Mouse (Mus musculus) cortical plate, adult 2 months (tissue): ENCODE results near the gene Msh5. TPM values are rescaled to one million over a fixed set of nuclear protein-coding genes. Genes with fewer than 3 reads are reported as not detected.
A peak's percentile ranks its signal among the peaks of the same experiment; 100 is the strongest.

ENCODE experiments used
- H3K27ac ChIP-seq: fragments of 200-500 bp; 2 replicates; pipeline ENCODE4 v1.5.1; 2012; ENCODE audit warnings: low read length, control low read depth, inconsistent platforms; ENCODE audit not compliant: insufficient read depth
- H3K4me1 ChIP-seq: fragments of 200-500 bp; 2 replicates; pipeline ENCODE4 v1.6.1; 2011; ENCODE audit warnings: low read length; ENCODE audit not compliant: control insufficient read depth, insufficient read depth
- H3K4me3 ChIP-seq: fragments of 200-500 bp; 2 replicates; pipeline ENCODE4 v1.5.1; 2011; ENCODE audit warnings: mild to moderate bottlenecking, low read length, control low read depth; ENCODE audit not compliant: insufficient read depth
- CTCF ChIP-seq: fragments of 200-500 bp; IDR thresholded peaks from 2 replicates; pipeline ENCODE4 v1.5.1; 2011; ENCODE audit warnings: mild to moderate bottlenecking, control low read depth, low read length; ENCODE audit not compliant: insufficient read depth; ENCODE audit errors: extremely low read depth
- POLR2A ChIP-seq: fragments of 200-500 bp; IDR thresholded peaks from 2 replicates; pipeline ENCODE4 v1.6.1; 2011; ENCODE audit warnings: mild to moderate bottlenecking, low read length, control low read depth; ENCODE audit not compliant: insufficient read depth; ENCODE audit errors: extremely low read depth
- polyA plus RNA-seq: library from polyadenylated mRNA; depleted of rRNA; stranded (reverse); fragments of >200 nt; gene quantifications from 2 replicates; pipeline ENCODE4 v1.2.3, GENCODE M21; 2012; rRNA removed

The Msh5 gene
- polyA plus RNA-seq, result 0.58 and 0.72 TPM in 2 replicates

DNA sequence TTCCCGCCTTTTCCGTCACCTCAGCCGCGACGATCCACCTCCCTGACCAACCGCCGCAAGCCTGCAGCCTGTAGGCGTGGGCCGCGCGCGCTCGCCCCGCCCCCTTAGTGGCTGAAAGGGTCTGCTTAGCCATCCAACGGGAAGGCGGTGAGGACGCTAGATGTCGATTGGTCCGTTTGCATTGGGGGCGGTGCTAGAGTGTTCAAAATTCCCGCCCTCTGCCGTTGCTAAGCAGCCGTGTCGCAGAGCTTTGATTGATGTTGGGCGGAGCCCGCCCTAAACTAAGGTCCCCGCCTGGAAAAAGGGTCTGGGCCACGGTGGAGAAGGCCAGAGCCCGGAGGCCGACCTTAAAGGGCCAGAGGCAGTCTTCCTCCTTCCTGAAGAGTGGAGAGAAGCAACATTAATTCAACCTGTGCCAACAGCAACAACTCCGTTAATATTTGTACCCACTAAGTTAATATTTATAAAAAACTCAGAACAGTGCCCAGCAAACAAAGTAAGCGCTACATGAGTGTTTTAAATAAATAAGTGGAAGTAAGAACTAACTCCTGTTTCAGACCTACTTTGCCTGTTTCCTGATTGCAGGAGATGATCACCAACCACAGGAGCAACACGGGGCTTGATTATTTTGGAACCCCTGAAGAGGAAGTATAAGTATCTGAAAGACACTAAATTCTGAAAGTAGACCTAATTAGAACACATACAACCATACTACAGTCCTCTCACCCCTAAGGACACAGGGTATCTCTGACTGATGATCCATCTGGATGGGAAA, at the start of gene Msh5:
TSS of gene Msh5 (minus strand) at position 65 of the 775 bp plus-strand sequence.
- Histone ChIP-seq H3K4me1 (no peaks in the 10 kb centered on the region), H3K4me3 (peak within 1 kb of the TSS; percentile 19), H3K27ac (no peak within 1 kb of the TSS)
- no peak for TF ChIP-seq CTCF
- no peak for TF ChIP-seq POLR2A

DNA sequence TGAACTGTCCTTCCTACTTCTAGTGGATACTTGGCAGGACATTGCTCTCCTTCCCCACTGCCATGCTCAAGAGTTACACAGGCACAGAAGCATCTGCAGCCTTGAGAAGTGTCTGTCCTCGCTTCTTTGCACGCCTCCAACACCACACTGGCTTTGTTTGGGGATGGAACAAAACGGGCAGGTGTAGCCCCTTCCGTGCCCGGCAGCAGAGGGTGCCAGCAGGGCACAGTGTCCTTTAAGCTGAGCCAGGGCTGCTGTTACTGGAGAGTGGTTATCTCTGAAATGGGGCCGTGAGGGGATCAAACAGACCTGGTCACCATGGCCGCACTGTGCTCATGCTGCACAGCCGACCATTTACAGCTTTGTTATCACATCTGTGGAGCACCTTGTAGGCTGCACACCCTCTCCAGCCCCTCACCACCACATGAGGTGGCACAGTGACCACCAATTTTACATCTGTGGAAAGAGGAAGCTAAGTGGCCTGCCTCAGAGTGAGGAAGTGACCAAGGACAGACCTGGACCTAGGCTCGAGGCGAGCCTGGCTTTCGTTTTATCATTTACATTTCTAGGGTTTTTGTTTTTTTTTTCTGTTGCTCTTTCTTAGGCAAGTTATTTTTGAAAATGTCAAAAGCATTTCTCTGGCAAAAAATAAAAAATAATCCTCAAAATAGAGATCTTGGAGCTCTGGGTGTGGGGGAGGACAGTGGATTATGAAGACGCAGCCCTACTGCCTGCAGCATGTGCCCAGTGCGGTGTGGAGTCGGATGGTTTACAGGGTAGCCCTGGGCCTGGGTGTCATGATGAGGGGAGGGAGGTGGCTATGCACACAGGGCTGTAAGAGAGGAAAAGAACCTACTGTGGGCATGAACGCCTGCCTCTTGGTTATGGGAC, 48.2 kb upstream of the Msh5 start:
- Histone ChIP-seq H3K27ac (peak overlapping the region; percentile 17; the same call in 1 of the 2 replicates), H3K4me1 (no peaks in the 10 kb centered on the region; the same call in 1 of the 2 replicates), H3K4me3 (no peak overlapping the region)
- no peak for TF ChIP-seq CTCF
- TF ChIP-seq POLR2A, result no peak

DNA sequence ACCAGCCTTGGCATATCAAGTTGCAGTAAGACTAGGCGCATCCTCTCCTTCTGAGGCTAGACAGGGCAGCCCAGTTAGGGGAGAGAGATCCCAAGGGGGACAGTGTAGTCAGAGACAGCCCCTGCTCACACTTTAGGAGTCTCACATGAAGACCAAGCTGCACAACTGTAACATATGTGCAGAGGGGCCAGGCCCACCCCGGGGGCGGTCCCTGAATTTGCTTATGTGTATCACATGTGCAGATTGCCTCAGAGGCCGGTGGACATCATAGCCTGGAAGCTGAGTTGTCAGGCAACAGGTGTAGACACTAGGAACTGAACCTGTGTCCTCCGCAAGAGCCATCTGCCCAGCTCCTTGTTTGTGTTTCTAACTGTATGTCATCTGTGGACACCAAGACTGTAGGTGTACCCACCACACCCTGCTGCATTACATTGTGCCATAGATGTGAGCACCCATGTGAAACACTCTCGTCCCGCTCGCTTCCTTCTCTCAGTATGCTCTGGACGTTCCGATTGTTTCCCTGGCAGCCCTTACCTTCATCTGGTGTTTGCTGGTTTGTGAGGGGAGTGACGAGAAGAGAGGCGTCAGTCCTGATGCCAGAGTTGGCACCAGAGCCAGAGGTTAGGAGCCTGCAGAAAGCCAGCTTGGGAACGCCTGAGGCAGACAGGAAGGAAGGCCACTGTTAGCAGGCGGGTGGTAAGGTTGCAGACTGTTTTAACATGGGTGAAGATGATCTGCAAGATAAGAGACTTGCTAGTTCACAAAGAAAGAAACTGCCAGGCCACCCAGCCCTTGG, 46.1 kb upstream of the Msh5 start:
- TF ChIP-seq CTCF (no peak), POLR2A (no peak)
- Histone ChIP-seq H3K4me3 (no peak overlapping the region), H3K27ac (no peak overlapping the region)

DNA sequence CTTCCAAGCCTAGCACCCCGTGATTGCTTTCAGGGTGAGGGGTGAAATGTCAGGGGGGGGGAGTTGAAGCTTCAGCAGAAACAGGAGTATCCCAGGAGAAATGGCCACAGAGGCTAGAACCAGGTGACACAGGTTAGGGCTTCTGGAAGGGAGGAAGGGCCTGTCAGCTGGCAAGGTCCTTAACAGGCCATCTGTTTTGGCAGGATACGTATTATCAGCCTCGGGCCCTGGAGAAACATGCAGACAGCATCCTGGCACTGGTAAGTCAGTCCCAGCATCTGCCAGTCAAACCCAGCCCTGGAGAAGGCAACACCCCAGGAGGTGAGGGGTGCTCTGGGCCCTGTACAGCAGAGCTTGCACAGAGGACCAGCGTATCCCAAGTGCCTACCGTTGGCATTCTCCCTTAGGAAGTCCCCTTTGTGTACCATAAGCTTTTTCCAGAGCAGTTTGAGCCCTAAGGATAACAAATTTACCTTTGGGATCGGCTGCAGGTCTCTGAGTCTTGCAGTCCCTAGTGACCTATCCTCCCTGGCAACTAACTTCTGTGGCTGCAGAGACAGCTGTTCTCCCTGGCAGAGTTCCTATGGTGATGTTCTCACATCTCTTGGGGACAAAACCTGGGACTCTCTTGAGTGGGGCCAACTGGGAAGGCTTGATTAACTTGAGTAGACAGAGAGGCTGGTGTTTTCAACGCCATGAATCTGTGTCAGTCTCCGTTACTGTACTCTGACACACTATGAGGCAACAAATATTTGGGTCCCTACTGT, 43.8 kb upstream of the Msh5 start:
- TF ChIP-seq POLR2A, result no peak
- no peak for TF ChIP-seq CTCF
- H3K27ac ChIP-seq, result no peak overlapping the region
- H3K4me1 ChIP-seq, result no peaks in the 10 kb centered on the region; the same call in 1 of the 2 replicates
- H3K4me3 ChIP-seq, result peak overlapping the region; percentile 62

More for the DNA sequence above, 46.1 kb upstream of the Msh5 start:
- H3K4me1 ChIP-seq, result no peaks in the 10 kb centered on the region; the same call in 1 of the 2 replicates

DNA sequence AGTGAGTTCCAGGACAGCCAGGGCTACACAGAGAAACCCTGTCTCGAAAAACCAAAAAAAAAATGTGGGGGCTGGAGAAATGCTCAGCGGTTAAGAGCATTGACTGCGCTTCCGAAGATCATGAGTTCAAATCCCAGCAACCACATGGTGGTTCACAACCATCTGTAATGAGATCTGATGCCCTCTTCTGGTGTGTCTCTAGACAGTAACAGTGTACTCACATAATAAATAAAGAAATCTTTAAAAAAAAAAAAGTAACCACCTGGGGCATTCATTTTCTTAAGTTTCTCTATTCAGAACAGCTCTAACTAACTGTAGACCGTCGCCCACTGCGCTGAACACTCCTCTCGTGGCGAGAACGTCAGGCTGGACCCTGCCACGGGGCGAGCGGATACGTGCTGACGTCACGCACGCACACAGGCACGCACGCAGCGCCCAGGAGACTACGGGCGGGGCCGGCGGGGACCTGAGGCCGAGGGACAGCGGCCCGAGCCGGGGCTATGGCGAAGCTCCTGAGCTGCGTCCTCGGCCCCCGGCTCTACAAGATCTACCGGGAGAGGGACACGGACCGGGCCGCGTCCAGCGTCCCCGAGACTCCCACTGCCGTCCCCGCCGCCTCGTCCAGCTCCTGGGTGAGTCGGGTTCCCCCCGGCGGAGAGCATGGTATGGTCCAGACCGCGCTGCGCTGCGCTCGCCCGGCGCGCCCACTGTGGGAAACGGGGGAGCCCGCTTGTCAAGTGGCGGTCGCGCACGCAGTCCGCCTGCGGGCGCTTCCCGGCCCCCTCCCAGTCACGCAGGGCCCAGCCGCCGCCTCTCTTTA, 42.5 kb upstream of the Msh5 start, which contains the start of gene Abhd16a:
TSS of gene Abhd16a (plus strand) at position 439 of the 820 bp plus-strand sequence.
- Histone ChIP-seq H3K4me3 (peak within 1 kb of the TSS; percentile 62), H3K4me1 (no peaks in the 10 kb centered on the region; the same call in 1 of the 2 replicates), H3K27ac (peak within 1 kb of the TSS; percentile 99)
- no peak for TF ChIP-seq CTCF
- TF ChIP-seq POLR2A, result peak; percentile 78; the same call in 1 of the 2 replicates

DNA sequence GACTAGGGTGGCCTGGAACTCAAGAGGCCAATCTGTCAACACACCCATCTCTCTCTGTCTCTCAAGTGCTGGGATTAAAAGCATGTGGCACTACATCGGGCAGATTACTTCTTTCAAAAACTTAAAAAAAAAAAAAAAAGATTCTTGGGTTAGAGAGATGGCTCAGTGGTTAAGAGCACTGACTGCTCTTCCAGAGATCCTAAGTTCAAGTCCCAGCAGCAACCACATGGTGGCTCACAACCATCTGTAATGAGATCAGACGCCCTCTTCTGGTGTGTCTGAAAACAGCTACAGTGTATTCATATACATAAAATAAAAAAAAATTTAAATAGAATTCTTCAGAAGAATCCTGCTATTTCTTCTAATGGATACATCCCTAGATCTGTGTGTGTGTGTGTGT, 41.6 kb upstream of the Msh5 start:
- no peaks in the 10 kb centered on the region; the same call in 1 of the 2 replicates for H3K4me1 ChIP-seq
- H3K27ac ChIP-seq, result no peak overlapping the region
- TF ChIP-seq POLR2A, result no peak
- TF ChIP-seq CTCF, result no peak
- H3K4me3 ChIP-seq, result no peak overlapping the region

DNA sequence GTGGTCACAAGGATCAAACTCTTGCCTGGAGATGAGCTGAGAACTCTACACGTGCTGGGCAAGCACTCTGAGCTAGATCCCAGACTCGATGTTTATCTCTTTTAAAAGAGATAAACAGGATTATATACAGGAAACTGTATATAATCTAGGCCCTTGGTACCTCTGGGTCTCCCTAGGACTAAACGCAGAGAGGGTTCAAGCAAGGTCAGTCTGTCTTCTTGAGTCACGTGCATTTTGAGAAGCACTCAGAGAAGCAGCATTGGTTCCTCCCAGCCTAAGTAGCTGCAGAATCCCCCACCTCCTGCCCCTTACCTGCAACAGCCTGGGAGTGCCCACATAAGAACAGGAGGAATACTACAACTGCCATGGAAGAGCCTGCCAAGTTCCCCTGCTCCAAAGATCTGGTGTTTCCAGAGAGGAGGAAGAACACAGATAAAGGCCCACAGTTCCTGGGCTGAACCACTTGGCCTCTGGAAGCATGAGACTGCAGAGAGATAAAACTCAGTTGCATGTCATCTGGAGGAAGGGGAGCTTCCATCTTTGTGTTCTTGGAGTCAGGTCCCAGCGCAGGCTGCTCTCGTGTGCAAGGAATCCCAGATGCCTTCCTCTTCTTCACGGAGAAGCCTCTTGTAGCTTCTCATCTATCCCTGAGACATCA, 38.8 kb upstream of the Msh5 start, which contains the start of gene Ly6g6f:
TSS of gene Ly6g6f (minus strand) at position 403 of the 658 bp plus-strand sequence.
- TF ChIP-seq POLR2A, result no peak
- TF ChIP-seq CTCF, result no peak
- Histone ChIP-seq H3K4me1 (no peaks in the 10 kb centered on the region), H3K27ac (no peak within 1 kb of the TSS), H3K4me3 (no peak within 1 kb of the TSS)
